Mouse (Mus musculus) kidney, embryonic 14.5 days (tissue): ENCODE measurements around the gene Tnni3. TPM values are rescaled to one million over a fixed set of nuclear protein-coding genes. Genes with fewer than 3 reads are reported as not detected.

Source experiments
- ATAC-seq: fragments of 200-750 bp; cut with Nextera tagmentation; 2 replicates; pipeline ENCODE4 v1.8.0; 2017; ENCODE audit warnings: moderate number of reproducible peaks, mild to moderate bottlenecking, moderate TSS enrichment, moderate library complexity; ENCODE audit not compliant: low FRiP score, low TSS enrichment
- H3K27ac ChIP-seq: fragments of 300-500 bp; sonication (generic); 2 replicates; pipeline ENCODE4 v1.5.1; 2014; ENCODE audit warnings: low read depth, mild to moderate bottlenecking, low read length, moderate library complexity, mixed read lengths
- H3K27me3 ChIP-seq: fragments of 300-500 bp; sonication (generic); 2 replicates; pipeline ENCODE4 v1.6.1; 2014; ENCODE audit warnings: mild to moderate bottlenecking, low read length; ENCODE audit not compliant: control insufficient read depth, insufficient read depth
- H3K36me3 ChIP-seq: fragments of 300-500 bp; sonication (generic); 2 replicates; pipeline ENCODE4 v1.6.1; 2014; ENCODE audit warnings: low read length, mixed read lengths; ENCODE audit not compliant: control insufficient read depth, insufficient read depth
- H3K4me1 ChIP-seq: fragments of 300-500 bp; sonication (generic); 2 replicates; pipeline ENCODE4 v1.6.1; 2014; ENCODE audit warnings: low read length, mixed read lengths; ENCODE audit not compliant: control insufficient read depth, insufficient read depth
- H3K4me2 ChIP-seq: fragments of 300-500 bp; sonication (generic); replicated peaks from 2 replicates; pipeline ENCODE4 v1.6.1; 2014; ENCODE audit warnings: low read depth, mild to moderate bottlenecking, low read length
- H3K4me3 ChIP-seq: fragments of 300-500 bp; sonication (generic); 2 replicates; pipeline ENCODE4 v1.5.1; 2014; ENCODE audit warnings: mild to moderate bottlenecking, low read length
- H3K9ac ChIP-seq: fragments of 300-500 bp; sonication (generic); 2 replicates; pipeline ENCODE4 v1.6.1; 2014; ENCODE audit warnings: low read depth, mild to moderate bottlenecking, low read length, moderate library complexity
- H3K9me3 ChIP-seq: fragments of 300-500 bp; sonication (generic); 2 replicates; pipeline ENCODE4 v1.6.1; 2016; ENCODE audit warnings: low read length; ENCODE audit not compliant: control insufficient read depth
- WGBS: fragments of 180-500 bp; shearing (Covaris S2); extraction: QIAGEN DNeasy Blood & Tissue Kit; methylation state at CpG from one replicate; pipeline ENCODE4 v1.1.7; 2014; 5-methylcytosine and 5-hydroxymethylcytosine counted together
- polyA plus RNA-seq: library from polyadenylated mRNA; unstranded; fragments of >200 nt; fragmentation: Nextera tagmentation; extraction: Ambion mirVana; gene quantifications from 2 replicates; pipeline ENCODE4 v1.2.1, GENCODE M21; 2014

The Tnni3 gene
- polyA plus RNA-seq, 1 experiment from 2014 or later: 4.9 TPM

GRCm38 (mm10) chr7:4526341-4527301, 2.6 kb upstream of the Tnni3 start:
- peak; percentile 89 for ATAC-seq
- H3K4me1 ChIP-seq: peaks cover under 1% of the 10 kb centered on the region; the same call in 1 of the 2 replicates
- 23% methylated on average over 40 of the region's 40 CpGs for WGBS
- peak overlapping the region; percentile 44 for H3K9ac ChIP-seq
- H3K4me3 ChIP-seq: peak overlapping the region; percentile 27; the same call in 1 of the 2 replicates
- H3K4me2 ChIP-seq: peak overlapping the region; percentile 54
- H3K36me3 ChIP-seq: no peaks in the 10 kb centered on the region
- H3K9me3 ChIP-seq: no peaks in the 10 kb centered on the region
- no peak overlapping the region; the same call in 1 of the 2 replicates for H3K27ac ChIP-seq
- no peaks in the 10 kb centered on the region; the same call in 1 of the 2 replicates for H3K27me3 ChIP-seq

DNA sequence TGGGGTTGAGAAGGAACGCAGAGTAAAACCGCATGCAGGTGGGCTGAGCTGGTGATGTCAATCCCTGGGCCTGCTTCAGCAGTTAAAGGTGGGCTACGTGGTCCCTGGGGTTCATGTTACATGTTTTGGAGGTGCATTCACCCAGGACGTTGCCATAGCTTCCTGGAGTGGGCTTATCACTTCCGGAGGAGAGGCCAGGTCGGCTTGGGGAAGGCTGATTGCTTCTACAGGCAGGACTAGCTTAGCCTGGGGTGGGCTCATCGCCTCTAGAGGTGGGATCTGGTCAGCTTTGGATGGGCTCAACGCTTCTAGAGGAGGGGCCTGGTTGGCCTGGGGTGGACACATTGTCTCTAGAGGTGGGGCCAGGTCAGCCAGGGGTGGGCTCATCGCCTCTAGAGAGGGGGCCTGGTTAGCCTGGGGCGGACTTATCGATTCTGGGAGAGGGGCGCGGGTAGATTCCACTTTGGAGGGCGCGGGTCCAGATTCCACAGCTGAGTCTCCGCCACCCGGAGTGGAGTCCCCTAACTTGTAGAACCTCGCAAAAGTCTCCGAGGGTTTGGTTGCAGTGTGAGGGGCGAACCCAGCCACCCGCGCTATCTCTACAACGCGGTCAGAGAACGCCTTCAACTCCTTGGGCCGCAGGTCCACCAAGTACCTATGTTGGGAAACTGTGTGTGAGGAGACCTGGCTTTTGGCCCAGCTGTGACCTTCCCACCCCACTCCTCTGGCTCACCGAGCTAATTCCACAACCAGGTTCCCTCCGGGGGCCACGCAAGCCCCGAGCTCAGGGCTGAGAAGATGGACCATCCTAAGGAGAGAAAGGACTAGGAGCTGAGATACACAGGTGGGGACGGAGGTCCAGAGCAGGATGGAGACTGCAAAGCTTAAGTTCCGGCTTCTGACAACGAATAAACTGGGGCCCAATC, 561 bp downstream of the Tnni3 start:
- ATAC-seq: no peak
- no peak overlapping the region for H3K4me2 ChIP-seq
- no peaks in the 10 kb centered on the region for H3K9me3 ChIP-seq
- 87% methylated on average over 33 of the region's 33 CpGs for WGBS
- no peaks in the 10 kb centered on the region for H3K36me3 ChIP-seq
- no peak overlapping the region for H3K9ac ChIP-seq
- no peak overlapping the region for H3K4me3 ChIP-seq
- no peak overlapping the region for H3K27ac ChIP-seq
- H3K27me3 ChIP-seq: no peaks in the 10 kb centered on the region; the same call in 1 of the 2 replicates
- peaks cover 15% of the 10 kb centered on the region for H3K4me1 ChIP-seq

DNA sequence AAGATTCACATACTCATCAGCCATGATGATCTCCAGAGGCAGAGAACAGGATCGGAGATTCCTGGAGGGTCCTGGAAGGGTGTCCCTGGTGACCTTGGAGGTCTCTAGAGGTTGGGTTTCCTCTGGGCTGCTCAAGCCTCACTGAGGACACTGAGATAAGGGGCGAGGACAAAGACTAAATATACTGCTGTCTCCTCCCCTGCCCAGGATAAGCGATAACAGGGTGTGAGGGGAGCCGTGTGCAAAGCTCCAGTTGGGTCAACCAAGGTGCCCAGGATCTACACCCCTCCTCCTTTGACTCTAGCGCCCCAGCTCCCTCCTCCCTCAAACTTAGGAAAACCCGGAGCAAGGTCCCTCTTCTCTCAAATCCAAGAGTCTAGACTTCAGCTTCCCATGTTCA, 1.7 kb downstream of the Tnni3 start:
- no peaks in the 10 kb centered on the region for H3K9me3 ChIP-seq
- peaks cover 15% of the 10 kb centered on the region for H3K4me1 ChIP-seq
- H3K27me3 ChIP-seq: no peaks in the 10 kb centered on the region; the same call in 1 of the 2 replicates
- no peak for ATAC-seq
- no peak overlapping the region for H3K9ac ChIP-seq
- H3K4me2 ChIP-seq: no peak overlapping the region
- no peak overlapping the region for H3K27ac ChIP-seq
- 79% methylated on average over 6 of the region's 6 CpGs for whole genome bisulfite sequencing
- H3K36me3 ChIP-seq: no peaks in the 10 kb centered on the region
- no peak overlapping the region for H3K4me3 ChIP-seq

DNA sequence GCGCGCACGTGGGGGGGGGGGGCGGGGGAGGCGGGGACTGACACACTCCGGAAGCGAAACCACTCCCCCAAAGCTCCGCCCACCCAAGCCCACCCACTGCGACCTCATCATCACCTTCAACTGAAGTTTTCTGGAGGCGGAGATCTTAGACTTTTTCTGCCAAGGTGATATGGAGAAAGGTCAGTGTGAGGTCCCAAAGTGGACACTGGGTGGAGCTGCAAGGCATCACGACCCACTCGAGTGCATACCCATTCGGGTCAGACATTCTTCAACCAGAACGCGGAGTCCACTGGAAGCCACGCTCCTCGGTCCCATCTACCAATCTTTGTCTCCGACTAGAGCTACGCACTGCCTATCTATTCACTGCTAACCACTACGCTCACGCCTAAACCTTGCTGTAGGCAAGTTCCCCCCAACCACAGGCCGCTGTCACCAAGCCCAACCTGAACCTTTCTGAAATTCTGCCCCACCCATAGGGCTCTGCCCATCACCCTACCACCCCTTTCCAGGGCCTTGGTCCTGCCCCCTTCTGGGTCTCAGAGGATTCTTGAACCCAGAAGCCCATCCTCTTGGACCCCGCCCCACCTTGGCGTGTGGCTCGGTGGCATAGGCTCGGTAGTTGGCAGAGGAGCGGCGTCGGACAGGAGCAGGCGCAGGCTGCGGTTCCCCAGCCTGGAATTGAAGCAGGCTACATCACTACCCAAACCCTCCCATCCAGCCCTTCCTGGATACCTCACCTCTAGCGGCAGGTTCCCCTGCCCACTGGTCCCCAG, 2.6 kb downstream of the Tnni3 start:
- Histone ChIP-seq H3K9ac (peak overlapping the region; percentile 18; the same call in 1 of the 2 replicates), H3K27me3 (no peaks in the 10 kb centered on the region; the same call in 1 of the 2 replicates), H3K4me1 (peaks cover 18% of the 10 kb centered on the region), H3K4me2 (peak overlapping the region; percentile 51), H3K4me3 (peak overlapping the region; percentile 25; the same call in 1 of the 2 replicates), H3K36me3 (no peaks in the 10 kb centered on the region), H3K27ac (no peak overlapping the region), H3K9me3 (no peaks in the 10 kb centered on the region)
- ATAC-seq: 0 out of 2 replicates have a peak, but pooled peaks have one; percentile 13
- WGBS: 32% methylated on average over 31 of the region's 32 CpGs

- ATAC-seq: no peak
- Histone ChIP-seq H3K4me2 (no peak overlapping the region), H3K27ac (no peak overlapping the region), H3K9me3 (no peaks in the 10 kb centered on the region), H3K4me1 (peaks cover 27% of the 10 kb centered on the region), H3K36me3 (no peaks in the 10 kb centered on the region), H3K4me3 (no peak overlapping the region), H3K9ac (no peak overlapping the region), H3K27me3 (no peaks in the 10 kb centered on the region; the same call in 1 of the 2 replicates)
- WGBS: 72% methylated on average over 1 of the region's 1 CpGs
These were observed 5.5 kb downstream of the Tnni3 start for GRCm38 (mm10) chr7:4518487-4518886.

DNA sequence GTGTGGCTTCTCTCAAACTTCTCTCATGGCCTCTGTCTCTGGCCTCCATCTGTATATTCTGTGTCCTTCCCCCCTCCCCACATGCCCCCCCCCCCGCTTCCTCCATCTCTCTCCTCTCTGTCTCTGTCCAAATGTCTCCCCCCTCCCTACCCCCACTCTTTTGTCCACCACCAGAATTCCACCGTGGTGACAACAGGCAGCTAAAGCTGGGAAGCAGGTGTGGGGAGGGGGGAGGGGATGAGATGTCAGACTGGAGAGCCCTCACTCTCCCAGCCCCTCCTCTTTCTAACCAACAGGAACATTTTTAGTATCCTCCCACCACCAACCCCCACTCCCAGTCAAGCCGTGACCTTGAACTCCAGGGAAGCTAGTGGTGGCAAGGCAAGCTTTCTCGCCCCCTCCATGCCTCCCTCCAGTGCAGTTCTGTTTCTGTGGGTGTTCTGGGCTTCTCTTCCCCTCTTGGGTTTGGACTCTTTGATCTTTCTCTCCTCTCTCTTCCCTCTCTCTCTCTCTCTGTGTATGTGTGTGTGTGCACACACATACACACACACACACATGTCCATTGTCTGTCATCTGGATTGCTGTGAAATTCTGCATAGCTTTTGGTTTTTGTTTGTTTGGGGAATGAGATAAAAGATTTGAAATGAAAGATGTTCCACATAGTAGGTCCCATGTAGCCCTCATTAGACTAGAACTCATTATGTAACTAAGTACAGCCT, 7.5 kb downstream of the Tnni3 start, which contains the start of gene Tnnt1:
Gene Tnnt1, minus strand, starts transcription at position 51 of the 719 bp plus-strand sequence.
- H3K4me3 ChIP-seq: no peak within 1 kb of the TSS
- H3K27ac ChIP-seq: peak within 1 kb of the TSS; percentile 17; the same call in 1 of the 2 replicates
- H3K27me3 ChIP-seq: no peaks in the 10 kb centered on the region; the same call in 1 of the 2 replicates
- no peak for ATAC-seq
- no peak within 1 kb of the TSS for H3K9ac ChIP-seq
- peaks cover 26% of the 10 kb centered on the region for H3K4me1 ChIP-seq
- H3K9me3 ChIP-seq: no peaks in the 10 kb centered on the region
- 8% methylated on average over 4 of the region's 4 CpGs for WGBS
- no peak within 1 kb of the TSS for H3K4me2 ChIP-seq
- H3K36me3 ChIP-seq: no peaks in the 10 kb centered on the region

DNA sequence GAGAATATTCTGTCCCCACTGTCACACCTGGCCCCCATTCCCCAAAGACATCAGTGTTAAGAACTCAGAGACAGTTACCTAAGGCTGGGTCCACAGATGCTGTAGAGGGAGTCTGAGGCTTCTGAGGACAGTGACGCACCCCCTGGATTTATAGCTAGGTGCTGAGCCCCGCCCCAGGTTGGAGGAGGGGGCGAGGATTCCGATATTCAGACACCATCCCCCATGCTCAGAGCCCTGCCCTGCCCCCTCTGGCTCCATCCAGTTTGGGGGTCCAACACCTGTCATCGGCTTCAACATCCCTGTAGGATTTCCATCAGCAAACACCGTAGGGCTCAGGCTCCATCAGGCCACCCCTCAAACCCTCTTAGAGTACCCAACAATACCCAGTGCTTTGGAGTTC, 8.2 kb downstream of the Tnni3 start:
- H3K4me2 ChIP-seq: no peak overlapping the region
- ATAC-seq: 0 out of 2 replicates have a peak, but pooled peaks have one; percentile 7
- H3K4me3 ChIP-seq: no peak overlapping the region
- H3K9me3 ChIP-seq: no peaks in the 10 kb centered on the region
- no peak overlapping the region for H3K27ac ChIP-seq
- peaks cover 20% of the 10 kb centered on the region for H3K4me1 ChIP-seq
- H3K9ac ChIP-seq: no peak overlapping the region
- no peaks in the 10 kb centered on the region for H3K27me3 ChIP-seq
- no peaks in the 10 kb centered on the region for H3K36me3 ChIP-seq
- 49% methylated on average over 6 of the region's 6 CpGs for WGBS
